Mouse (Mus musculus) urinary bladder, postnatal 4 days (tissue): ENCODE data around the gene Tex22.
A peak's percentile ranks its signal among the peaks of the same experiment; 100 is the strongest.

Experiments
- DNase-seq, 2 experiments: peaks; one replicate each; pipeline ENCODE4 v3.0.0; 2021 to 2022; ENCODE audit warnings: low spot score in 2 of 2

Tex22 gene

GRCm38 (mm10) chr12:113056089-113056488, 18.2 kb upstream of the Tex22 start:
- DNase-seq, result no peak

GRCm38 (mm10) chr12:113060178-113060577, 14.1 kb upstream of the Tex22 start:
- no peak for DNase-seq

GRCm38 (mm10) chr12:113061606-113062005, 12.7 kb upstream of the Tex22 start:
- no peak for DNase-seq

GRCm38 (mm10) chr12:113062201-113062600, 12.1 kb upstream of the Tex22 start:
- DNase-seq, result no peak

- DNase-seq, result no peak
These were observed 10.6 kb upstream of the Tex22 start for GRCm38 (mm10) chr12:113063700-113064099.

GRCm38 (mm10) chr12:113068002-113068401, 6.3 kb upstream of the Tex22 start:
- no peak for DNase-seq

- DNase-seq, result no peak
These were observed 4.9 kb upstream of the Tex22 start for GRCm38 (mm10) chr12:113069389-113069788.

GRCm38 (mm10) chr12:113071321-113071720, 3.0 kb upstream of the Tex22 start:
- no peak for DNase-seq

- no peak for DNase-seq
These were observed 2.5 kb upstream of the Tex22 start for GRCm38 (mm10) chr12:113071827-113072226.

- DNase-seq, result no peak
These were observed 628 bp upstream of the Tex22 start for GRCm38 (mm10) chr12:113073420-113074328.

GRCm38 (mm10) chr12:113075063-113075454, 757 bp downstream of the Tex22 start:
- peak; percentile 83 to 89 for DNase-seq

GRCm38 (mm10) chr12:113075486-113075885, 1.2 kb downstream of the Tex22 start:
- DNase-seq, result no peak

GRCm38 (mm10) chr12:113087276-113087675, 13.0 kb downstream of the Tex22 start:
- DNase-seq, result no peak

GRCm38 (mm10) chr12:113088026-113088425, 13.7 kb downstream of the Tex22 start:
- DNase-seq, result no peak

GRCm38 (mm10) chr12:113089107-113089506, 14.8 kb downstream of the Tex22 start:
- DNase-seq, result no peak

GRCm38 (mm10) chr12:113090053-113090452, 15.8 kb downstream of the Tex22 start:
- DNase-seq, result no peak

GRCm38 (mm10) chr12:113097040-113097439, 22.7 kb downstream of the Tex22 start:
- no peak for DNase-seq

- DNase-seq, result no peak
These were observed 23.5 kb downstream of the Tex22 start, which contains the start of gene Mta1 for GRCm38 (mm10) chr12:113097749-113098281. Mta1 (plus strand) TSS chr12:113098278.

GRCm38 (mm10) chr12:113098530-113099151, 24.3 kb downstream of the Tex22 start:
- DNase-seq, result peak in 1 of 2 experiments; percentile 46

GRCm38 (mm10) chr12:113099470-113100237, 25.4 kb downstream of the Tex22 start:
- no peak for DNase-seq

GRCm38 (mm10) chr12:113100448-113101076, 26.3 kb downstream of the Tex22 start:
- no peak for DNase-seq
